ENCODE assay signal across 8 mouse cellular contexts in the genomic region with DNA sequence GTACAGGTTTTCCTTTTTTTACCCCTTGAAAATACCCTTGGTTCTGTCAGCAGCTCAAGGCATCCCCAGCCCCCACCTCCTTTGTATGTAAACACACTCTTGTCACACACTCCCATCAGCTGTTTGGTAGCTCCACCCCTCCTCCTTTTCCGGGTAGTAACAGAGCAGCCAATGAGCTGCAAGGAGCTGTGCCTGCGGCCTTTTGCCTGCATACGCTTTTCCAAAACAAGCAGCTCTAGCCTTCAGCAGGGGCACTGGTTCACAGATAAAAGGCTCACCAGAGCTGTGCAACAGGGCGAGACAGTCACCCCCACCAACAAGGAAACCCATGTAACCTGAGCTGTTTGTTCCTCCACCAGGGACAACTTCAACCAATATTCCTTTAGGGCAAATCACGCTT. TPM values are rescaled to one million over a fixed set of nuclear protein-coding genes. Genes with fewer than 3 reads are reported as not detected.
A peak's percentile ranks its signal among the peaks of the same experiment; 100 is the strongest.
DNase-seq lines count a peak whose midpoint lies in the region; ATAC-seq and TF ChIP-seq lines count a peak whose summit lies in the region.

No protein-coding gene starts in this region.

- H3K9ac ChIP-seq in embryonic facial prominence, embryonic 15.5 days = peak overlapping the region; percentile 16; the same call in 1 of the 2 replicates
- peak overlapping the region; percentile 86; the same call in 1 of the 2 replicates for H3K9ac ChIP-seq in kidney, embryonic 14.5 days (ENCODE audit: low read depth, low read length)
- H3K9ac ChIP-seq in limb, embryonic 14.5 days (ENCODE audit: low read depth, low read length, severe bottlenecking) = 0 out of 2 replicates have a peak overlapping the region, but pooled peaks have one; percentile 2
- peak overlapping the region; percentile 67 for H3K9ac ChIP-seq in midbrain, embryonic 16.5 days (ENCODE audit: low read depth, low read length)

- H3K4me1 ChIP-seq in embryonic facial prominence, embryonic 15.5 days = peaks cover 27% of the 10 kb centered on the region
- peaks cover 31% of the 10 kb centered on the region for H3K4me1 ChIP-seq in kidney, embryonic 14.5 days (ENCODE audit: control insufficient read depth, insufficient read depth, low read length)
- peaks cover 26% of the 10 kb centered on the region for H3K4me1 ChIP-seq in limb, embryonic 14.5 days (ENCODE audit: control insufficient read depth, insufficient read depth, low read length)
- peaks cover 34% of the 10 kb centered on the region for H3K4me1 ChIP-seq in midbrain, embryonic 16.5 days (ENCODE audit: control insufficient read depth, insufficient read depth, low read length)

- peak; percentile 92 for DNase-seq in 3T3-L1 (ENCODE audit: low read depth, low spot score)
- DNase-seq in adrenal gland, postnatal 4 days (ENCODE audit: low spot score in 2 of 2) = peak; percentile 59 to 77
- peak; percentile 93 to 96 for DNase-seq in heart, adult 9 months (ENCODE audit: low spot score in 2 of 2)
- peak; percentile 76 for DNase-seq in limb, embryonic 14.5 days (ENCODE audit: low spot score)
- DNase-seq in spleen, postnatal 14 days (ENCODE audit: low spot score in 2 of 2) = peak; percentile 47 to 63

- H3K4me3 ChIP-seq in embryonic facial prominence, embryonic 15.5 days (replicated peaks) = peak overlapping the region; percentile 70
- peak overlapping the region; percentile 88 for H3K4me3 ChIP-seq in kidney, embryonic 14.5 days (ENCODE audit: low read length)
- peak overlapping the region; percentile 74 for H3K4me3 ChIP-seq in limb, embryonic 14.5 days (replicated peaks; ENCODE audit: low read length)
- H3K4me3 ChIP-seq in midbrain, embryonic 16.5 days (ENCODE audit: low read depth, low read length) = peak overlapping the region; percentile 82

- peaks cover 11% of the 10 kb centered on the region; the same call in 1 of the 2 replicates for H3K36me3 ChIP-seq in embryonic facial prominence, embryonic 15.5 days
- peaks cover 8% of the 10 kb centered on the region; the same call in 1 of the 2 replicates for H3K36me3 ChIP-seq in kidney, embryonic 14.5 days (ENCODE audit: control insufficient read depth, insufficient read depth, low read length)
- peaks cover 21% of the 10 kb centered on the region for H3K36me3 ChIP-seq in limb, embryonic 14.5 days (ENCODE audit: control insufficient read depth, insufficient read depth, low read length)
- 0 out of 2 replicates have a peak, but pooled peaks cover 4% of the 10 kb centered on the region for H3K36me3 ChIP-seq in midbrain, embryonic 16.5 days (ENCODE audit: control insufficient read depth, insufficient read depth, low read length)

- H3K27me3 ChIP-seq in embryonic facial prominence, embryonic 15.5 days = no peaks in the 10 kb centered on the region
- no peaks in the 10 kb centered on the region for H3K27me3 ChIP-seq in kidney, embryonic 14.5 days (ENCODE audit: control insufficient read depth, insufficient read depth, low read length)
- no peaks in the 10 kb centered on the region for H3K27me3 ChIP-seq in limb, embryonic 14.5 days (ENCODE audit: control insufficient read depth, insufficient read depth, low read length)
- no peaks in the 10 kb centered on the region for H3K27me3 ChIP-seq in midbrain, embryonic 16.5 days (ENCODE audit: control insufficient read depth, insufficient read depth, low read depth, low read length)

- peak overlapping the region; percentile 85 for H3K27ac ChIP-seq in embryonic facial prominence, embryonic 15.5 days (replicated peaks)
- peak overlapping the region; percentile 98 for H3K27ac ChIP-seq in kidney, embryonic 14.5 days (ENCODE audit: low read depth, low read length)
- H3K27ac ChIP-seq in limb, embryonic 14.5 days (replicated peaks; ENCODE audit: low read depth, low read length) = peak overlapping the region; percentile 52
- peak overlapping the region; percentile 77 for H3K27ac ChIP-seq in midbrain, embryonic 16.5 days (ENCODE audit: low read length)

- WGBS in embryonic facial prominence, embryonic 15.5 days = under 1% methylated on average over 5 of the region's 5 CpGs
- under 1% methylated on average over 5 of the region's 5 CpGs for WGBS in kidney, embryonic 14.5 days
- WGBS in limb, embryonic 14.5 days = under 1% methylated on average over 5 of the region's 5 CpGs
- 2% methylated on average over 5 of the region's 5 CpGs for whole genome bisulfite sequencing in midbrain, embryonic 16.5 days

- peak overlapping the region; percentile 78 for H3K4me2 ChIP-seq in embryonic facial prominence, embryonic 15.5 days (replicated peaks)
- H3K4me2 ChIP-seq in kidney, embryonic 14.5 days (replicated peaks; ENCODE audit: low read depth, low read length) = peak overlapping the region; percentile 60
- peak overlapping the region; percentile 60 for H3K4me2 ChIP-seq in limb, embryonic 14.5 days (replicated peaks; ENCODE audit: low read depth, low read length, severe bottlenecking)
- H3K4me2 ChIP-seq in midbrain, embryonic 16.5 days (ENCODE audit: low read length) = peak overlapping the region; percentile 88

- peak; percentile 61 for ATAC-seq in embryonic facial prominence, embryonic 15.5 days (ENCODE audit: insufficient number of reproducible peaks, low FRiP score, low TSS enrichment, low read depth)
- peak; percentile 86 for ATAC-seq in kidney, embryonic 14.5 days (ENCODE audit: low FRiP score, low TSS enrichment)
- peak; percentile 59 for ATAC-seq in limb, embryonic 14.5 days (ENCODE audit: low FRiP score, low read depth)
- ATAC-seq in midbrain, embryonic 16.5 days = peak; percentile 61

- H3K9me3 ChIP-seq in embryonic facial prominence, embryonic 15.5 days (replicated peaks) = no peaks in the 10 kb centered on the region
- H3K9me3 ChIP-seq in kidney, embryonic 14.5 days (ENCODE audit: control insufficient read depth, low read length) = no peaks in the 10 kb centered on the region
- no peaks in the 10 kb centered on the region for H3K9me3 ChIP-seq in limb, embryonic 14.5 days (ENCODE audit: control insufficient read depth, low read length)
- H3K9me3 ChIP-seq in midbrain, embryonic 16.5 days (replicated peaks; ENCODE audit: control insufficient read depth, low read length, poor library complexity, severe bottlenecking) = no peaks in the 10 kb centered on the region

- TF ChIP-seq POLR2A in limb, embryonic 14.5 days (IDR thresholded peaks at IDR 0.05; ENCODE audit: borderline replicate concordance, extremely low read depth, insufficient read depth, insufficient read length) = no peak

RNA-seq across cellular contexts. Expression of gene Ube2h, which starts 4.0 kb away (rescaled TPM):
- total RNA-seq in adrenal gland, postnatal 4 days (2021) = 100 to 1,000 TPM; 108 to 113 TPM
- polyA plus RNA-seq in embryonic facial prominence, embryonic 15.5 days (2015; fragmentation: Nextera tagmentation; extraction: Ambion mirVana) = 46.6 and 46.9 TPM in 2 replicates
- 45.7 and 68.1 TPM in 2 replicates for polyA plus RNA-seq in kidney, embryonic 14.5 days (2014; fragmentation: Nextera tagmentation; extraction: Ambion mirVana)
- polyA plus RNA-seq in limb, embryonic 14.5 days (2012; rRNA removed) = 43.0 and 45.7 TPM in 2 replicates
- polyA plus RNA-seq in limb, embryonic 14.5 days (2014; fragmentation: Nextera tagmentation; extraction: Ambion mirVana) = 50.1 and 55.8 TPM in 2 replicates
- polyA plus RNA-seq in midbrain, embryonic 16.5 days (2015; fragmentation: Nextera tagmentation; extraction: Ambion mirVana) = 56.7 and 57.0 TPM in 2 replicates

Comparison
In these comparisons a context has a peak if more than half of its experiments do, and no peak if none do; other contexts are left out.
1. Peak in every context shown above with its lines: DNase-seq, ATAC-seq, H3K4me3 ChIP-seq and H3K27ac ChIP-seq.
2. H3K9ac ChIP-seq: peak in every context shown above with its lines; median percentile 86 in kidney, embryonic 14.5 days; 67 in midbrain, embryonic 16.5 days; 16 in embryonic facial prominence, embryonic 15.5 days; 2 in limb, embryonic 14.5 days.